Mouse (Mus musculus): ENCODE data around the gene Glrp1.

The Glrp1 gene

DNA sequence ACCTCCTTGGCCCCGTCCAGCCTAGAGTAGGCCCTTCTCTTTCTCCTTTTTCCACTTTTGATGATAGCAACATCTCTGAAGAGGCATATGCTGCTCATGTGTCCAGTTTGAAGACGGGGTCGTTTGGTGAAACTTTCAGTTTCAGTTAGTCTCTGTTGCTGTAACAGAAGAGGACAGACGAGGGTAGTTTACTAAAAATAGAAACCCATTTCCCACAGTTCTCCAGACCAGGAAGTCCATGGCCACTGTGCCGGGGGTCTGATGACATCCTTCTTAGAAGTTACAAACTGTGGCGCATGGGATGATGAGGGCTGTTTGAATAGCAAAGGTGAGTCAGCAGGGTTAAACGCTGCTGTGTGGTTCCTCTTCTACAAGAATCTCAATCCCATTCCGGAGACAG, at the start of gene Glrp1:
Gene Glrp1, minus strand, starts transcription at position 278 of the 400 bp plus-strand sequence.
- no peak for DNase-seq (ENCODE audit: low spot score in 2 of 2)

DNA sequence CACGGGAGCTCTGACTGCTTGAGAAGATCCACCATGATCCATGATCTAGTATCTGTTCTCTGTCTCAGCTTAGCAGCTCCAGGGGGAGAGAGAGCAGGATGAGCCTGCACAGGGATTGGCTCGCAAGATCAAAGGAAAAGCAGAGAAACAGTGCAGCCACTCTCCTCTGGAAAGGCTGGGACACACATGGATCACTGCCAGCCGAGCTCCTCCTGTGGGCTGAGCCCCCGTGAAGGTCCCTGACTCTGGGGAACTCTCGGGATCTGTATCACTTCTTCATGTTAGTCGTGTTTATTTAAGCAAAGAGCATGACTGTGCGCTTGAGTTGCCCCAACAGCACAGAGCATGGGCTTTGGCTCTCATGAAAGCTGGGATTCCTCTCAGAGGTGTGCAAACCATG, 49.4 kb upstream of the Glrp1 start:
- no peak for DNase-seq (ENCODE audit: low spot score in 2 of 2)

DNA sequence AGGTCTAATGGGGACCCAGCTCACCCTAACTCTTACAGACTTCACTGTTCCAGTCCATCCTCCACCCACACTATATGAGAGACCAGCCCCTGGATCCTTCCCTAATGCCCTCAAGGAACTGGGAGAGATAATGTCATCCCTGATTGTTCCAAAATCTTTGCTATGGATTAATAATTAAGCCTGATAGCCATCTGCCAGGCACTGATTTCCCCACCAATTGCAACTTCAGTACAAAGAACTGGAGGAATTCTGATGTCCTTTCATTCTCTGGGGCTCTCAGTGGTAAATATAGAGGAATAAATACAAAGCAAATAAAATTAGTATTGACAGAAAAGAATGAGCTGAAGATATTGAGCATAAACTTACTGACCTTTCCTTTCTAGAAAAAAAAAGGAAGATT, 48.9 kb upstream of the Glrp1 start:
- DNase-seq (ENCODE audit: low spot score in 2 of 2), result no peak

DNA sequence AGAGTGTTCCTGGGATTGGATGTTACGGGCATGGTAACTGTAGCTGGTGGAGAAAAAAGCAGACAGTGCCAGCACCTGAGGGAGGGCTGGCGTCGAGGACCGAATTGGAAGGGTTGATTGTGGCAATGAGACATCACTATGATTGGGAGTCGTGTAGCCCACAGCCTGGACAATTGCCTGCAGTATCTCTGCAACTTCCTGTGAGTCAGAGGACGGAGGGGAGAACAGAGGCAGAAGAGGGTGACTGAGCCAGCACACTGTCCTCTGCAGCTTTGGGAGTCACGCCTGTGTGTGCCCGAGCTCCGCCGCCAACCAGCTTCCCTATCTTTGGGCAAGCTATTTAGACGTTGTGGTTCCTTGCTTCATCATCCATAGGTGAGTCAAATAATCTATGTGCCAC, 46.5 kb upstream of the Glrp1 start:
- no peak for DNase-seq (ENCODE audit: low spot score in 2 of 2)

DNA sequence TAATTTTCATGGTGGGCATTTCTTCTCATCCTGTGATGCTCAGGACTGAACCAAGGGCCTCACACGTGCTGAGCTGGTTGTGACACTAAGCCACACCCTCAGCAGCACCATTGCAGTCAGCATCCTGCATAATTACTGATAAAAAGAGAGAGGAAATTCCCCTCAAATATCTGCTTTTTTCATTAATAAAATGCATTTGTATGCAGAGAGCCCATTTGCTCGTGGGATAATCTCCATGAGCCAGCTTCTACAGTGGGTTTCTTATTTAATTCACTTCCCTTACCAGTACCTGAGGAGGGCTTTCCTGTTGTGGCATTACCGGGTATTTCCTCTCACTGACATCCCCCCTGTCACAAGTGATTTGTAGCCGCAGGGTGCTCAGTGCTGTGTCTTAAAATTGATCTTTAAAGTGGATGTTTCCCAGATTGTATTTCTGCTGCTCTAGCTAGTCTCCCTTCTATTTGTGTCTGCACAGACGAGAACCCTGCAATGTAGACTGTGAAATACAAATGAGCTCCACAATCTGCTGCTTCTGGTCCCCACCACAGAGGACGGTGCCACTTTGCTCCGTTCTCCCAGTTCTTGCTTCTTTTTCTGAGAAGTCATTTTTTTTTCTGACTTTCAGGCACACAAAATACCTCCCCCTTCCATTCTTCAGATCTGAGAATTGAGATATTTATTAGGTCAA, 43.8 kb upstream of the Glrp1 start:
- no peak for DNase-seq (ENCODE audit: low spot score in 2 of 2)

GRCm38 (mm10) chr1:88549263-88549662, 39.4 kb upstream of the Glrp1 start:
- no peak for DNase-seq (ENCODE audit: low spot score in 2 of 2)

- DNase-seq (ENCODE audit: low spot score in 2 of 2), result no peak
Measured at GRCm38 (mm10) chr1:88547172-88547571, 37.3 kb upstream of the Glrp1 start.

DNA sequence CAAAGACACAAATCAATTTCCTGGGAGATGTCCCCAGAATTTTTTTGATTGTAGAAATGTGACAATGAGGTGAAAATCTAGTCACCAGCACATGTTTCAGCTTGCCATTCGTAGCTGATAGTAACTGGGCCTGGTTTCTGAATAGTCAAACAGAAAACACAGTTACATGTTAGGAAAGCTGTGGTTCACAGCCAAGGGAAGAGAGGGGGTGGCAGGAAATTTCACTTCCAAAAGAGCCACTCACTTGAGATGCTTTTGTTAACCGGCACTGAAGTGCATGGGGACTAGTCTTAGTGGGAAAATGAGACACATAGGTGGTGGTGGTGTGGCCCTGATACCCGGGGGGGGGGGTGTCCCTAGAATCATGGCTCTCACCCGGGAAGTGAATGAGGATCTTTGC, 33.7 kb upstream of the Glrp1 start:
- DNase-seq (ENCODE audit: low spot score in 2 of 2), result no peak

DNA sequence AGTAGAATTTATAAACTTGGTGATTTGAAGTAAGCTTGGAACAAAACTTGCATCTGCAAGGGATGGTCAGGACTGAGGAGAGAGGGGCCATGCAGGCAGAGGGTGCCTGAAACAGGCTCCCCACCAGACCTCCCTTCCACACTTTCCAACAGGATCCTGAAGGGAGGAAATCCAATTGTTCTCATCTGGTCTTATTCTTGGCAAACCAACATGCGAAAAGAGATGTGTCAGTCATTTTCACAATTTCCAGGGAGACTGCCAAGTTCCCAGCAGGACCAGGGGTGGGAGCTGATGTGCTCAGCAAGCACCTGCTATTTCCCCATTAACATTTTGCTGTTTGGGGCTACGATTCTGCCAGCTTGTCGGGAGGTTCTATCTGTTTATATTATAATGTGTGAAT, 30.0 kb upstream of the Glrp1 start:
- no peak for DNase-seq (ENCODE audit: low spot score in 2 of 2)

GRCm38 (mm10) chr1:88539256-88539655, 29.4 kb upstream of the Glrp1 start:
- DNase-seq (ENCODE audit: low spot score in 2 of 2), result no peak

DNA sequence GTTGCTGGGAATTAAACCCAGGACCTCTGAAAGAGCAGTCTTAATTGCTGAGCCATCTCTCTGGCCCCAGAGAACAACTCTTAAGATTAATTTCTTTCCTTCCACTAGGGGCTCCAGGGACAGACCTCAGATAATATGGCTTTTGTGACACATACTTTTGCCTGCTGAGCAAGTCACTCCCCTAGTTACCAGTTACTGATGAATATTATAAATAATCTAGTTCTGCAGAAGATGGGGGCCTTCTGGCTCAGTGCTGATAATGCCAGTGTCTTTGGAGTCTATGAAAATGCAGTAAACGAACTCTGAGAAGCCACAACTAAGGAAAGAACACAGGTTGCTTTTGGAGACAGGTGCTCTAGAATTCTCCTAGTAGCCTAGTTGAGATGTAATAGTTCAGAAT, 26.4 kb upstream of the Glrp1 start:
- DNase-seq (ENCODE audit: low spot score in 2 of 2), result no peak

- DNase-seq (ENCODE audit: low spot score in 2 of 2), result no peak
Measured at GRCm38 (mm10) chr1:88534091-88534490, 24.2 kb upstream of the Glrp1 start.

GRCm38 (mm10) chr1:88526161-88526560, 16.3 kb upstream of the Glrp1 start:
- DNase-seq (ENCODE audit: low spot score in 2 of 2), result no peak

GRCm38 (mm10) chr1:88525622-88526021, 15.8 kb upstream of the Glrp1 start:
- no peak for DNase-seq (ENCODE audit: low spot score in 2 of 2)

- no peak for DNase-seq (ENCODE audit: low spot score in 2 of 2)
Measured at GRCm38 (mm10) chr1:88521170-88521747, 11.4 kb upstream of the Glrp1 start.

DNA sequence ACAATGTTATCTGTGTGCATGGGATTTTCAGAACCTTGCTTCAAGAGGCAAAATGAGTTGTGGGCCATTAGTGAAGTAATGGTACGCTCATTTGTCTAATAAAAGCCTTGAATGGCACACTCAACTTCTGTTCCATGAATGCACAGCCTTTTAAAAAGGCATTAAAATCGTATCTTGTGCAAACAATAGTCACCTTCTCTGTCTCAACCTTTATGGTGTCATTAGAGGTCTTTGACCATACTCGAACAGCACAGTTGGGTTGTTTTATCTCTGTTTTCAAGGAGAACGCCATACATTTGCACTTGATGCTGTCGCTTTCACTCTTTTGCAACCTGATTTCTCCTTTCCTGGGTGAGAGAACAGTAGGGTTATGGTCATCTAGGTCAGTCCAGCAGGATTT, 3.7 kb upstream of the Glrp1 start:
- no peak for DNase-seq (ENCODE audit: low spot score in 2 of 2)

DNA sequence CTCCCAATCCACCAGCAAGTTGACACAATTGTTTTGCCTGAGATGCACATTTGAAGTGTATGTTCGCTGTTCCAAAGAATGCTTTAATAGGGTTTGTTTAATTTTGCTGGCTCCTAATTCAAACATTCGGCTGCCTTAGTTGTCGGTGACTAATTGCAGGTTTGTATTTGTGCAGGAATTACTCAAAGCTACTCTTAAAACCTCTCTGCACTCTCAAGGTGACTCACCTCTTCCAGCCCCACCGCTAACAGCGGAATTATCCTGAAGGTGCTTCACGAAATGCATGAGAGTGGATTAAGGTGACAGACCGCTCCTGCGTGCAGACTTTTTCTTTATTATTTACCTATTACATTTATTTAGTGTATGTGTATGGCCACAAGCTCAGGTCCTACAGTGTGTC, 2.0 kb downstream of the Glrp1 start:
- no peak for DNase-seq (ENCODE audit: low spot score in 2 of 2)

- no peak for DNase-seq (ENCODE audit: low spot score in 2 of 2)
Measured at GRCm38 (mm10) chr1:88507214-88507613, 2.7 kb downstream of the Glrp1 start.

DNA sequence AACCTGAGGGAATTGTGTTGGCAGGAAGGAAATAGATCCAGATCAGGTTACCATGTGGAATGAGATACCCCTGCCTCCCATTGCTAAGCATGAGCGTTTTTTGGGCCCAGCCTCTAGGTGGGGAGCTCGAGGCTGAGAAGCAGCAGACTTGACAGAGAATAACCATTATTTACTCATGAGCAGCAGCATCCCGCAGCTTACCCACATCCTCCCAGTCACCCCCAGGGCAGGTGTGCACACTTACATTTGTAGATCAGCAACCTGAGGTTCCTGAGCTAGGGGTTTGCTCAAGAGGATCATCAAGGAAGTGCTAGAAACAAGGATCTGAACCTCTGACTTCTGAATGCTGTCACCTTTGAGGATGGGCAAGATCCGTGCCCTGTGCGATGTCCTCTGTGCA, 3.5 kb downstream of the Glrp1 start:
- DNase-seq (ENCODE audit: low spot score in 2 of 2), result peak; percentile 7 to 10

GRCm38 (mm10) chr1:88505697-88506096, 4.2 kb downstream of the Glrp1 start:
- DNase-seq (ENCODE audit: low spot score in 2 of 2), result no peak

DNA sequence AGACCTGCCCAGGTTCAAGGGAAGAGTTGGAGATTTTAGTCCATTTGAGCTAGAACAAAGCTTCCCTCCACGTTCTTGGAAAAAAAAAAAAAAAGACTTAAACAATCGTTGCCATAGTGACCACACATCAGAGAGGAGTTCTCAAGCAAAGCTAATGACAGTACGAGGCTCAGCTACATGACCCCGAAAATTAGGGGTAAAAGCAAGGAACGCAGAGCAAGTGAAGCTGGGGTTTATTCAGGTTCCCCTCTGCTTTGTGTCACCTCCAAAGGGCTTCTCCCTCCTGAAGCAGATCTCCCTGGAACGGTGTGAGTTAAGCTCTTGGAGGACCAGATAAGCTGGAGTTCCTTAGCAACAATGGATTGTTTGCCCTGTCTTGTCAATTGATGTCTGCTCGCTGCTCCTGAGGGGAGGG, 5.3 kb downstream of the Glrp1 start:
- DNase-seq (ENCODE audit: low spot score in 2 of 2), result no peak

DNA sequence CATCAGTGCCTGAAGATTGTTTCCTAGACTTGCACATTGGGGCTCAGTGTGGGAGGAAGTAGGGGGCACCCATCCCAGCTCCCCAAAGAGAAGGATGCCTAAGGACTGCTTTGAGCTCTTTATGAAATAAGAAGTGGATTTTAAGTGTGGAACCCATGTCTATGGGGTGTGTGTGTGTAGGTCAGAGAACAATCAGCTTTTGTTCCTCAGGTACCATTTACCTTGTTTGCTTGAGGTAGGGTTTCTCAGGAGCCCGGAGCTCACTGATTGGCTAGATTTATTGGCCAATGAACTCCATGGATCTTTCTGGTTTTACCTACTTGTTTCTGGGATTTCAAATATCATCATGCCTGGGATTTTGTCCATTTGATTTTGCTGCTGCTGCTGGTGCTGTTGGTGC, 7.0 kb downstream of the Glrp1 start:
- DNase-seq (ENCODE audit: low spot score in 2 of 2), result no peak

GRCm38 (mm10) chr1:88499230-88499737, 10.6 kb downstream of the Glrp1 start:
- no peak for DNase-seq (ENCODE audit: low spot score in 2 of 2)

DNA sequence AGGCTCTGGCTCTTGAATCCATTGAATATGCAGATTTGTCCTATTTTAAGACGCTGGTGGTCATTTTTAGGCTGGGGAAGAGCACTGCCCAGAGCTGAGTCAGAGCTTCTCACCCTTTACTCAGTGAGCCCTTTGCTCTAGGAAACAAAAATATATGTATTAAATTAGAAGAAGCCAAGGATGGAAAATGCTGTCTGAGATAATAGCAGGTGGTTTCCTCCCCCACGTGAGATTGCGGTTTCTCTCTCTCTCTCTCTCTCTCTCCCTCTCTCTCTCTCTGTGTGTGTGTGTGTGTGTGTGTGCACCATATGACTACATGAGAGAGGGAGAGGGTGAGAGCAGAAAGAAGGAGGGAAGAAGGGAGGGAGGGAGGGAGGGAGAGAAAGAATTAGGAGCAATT, 12.5 kb downstream of the Glrp1 start:
- DNase-seq (ENCODE audit: low spot score in 2 of 2), result no peak

All from spleen, postnatal 36 days (tissue).